Mouse (Mus musculus): ENCODE measurements around the gene Setd4. TPM values are rescaled to one million over a fixed set of nuclear protein-coding genes. Genes with fewer than 3 reads are reported as not detected.
A peak's percentile ranks its signal among the peaks of the same experiment; 100 is the strongest.

Gene Setd4
- polyA plus RNA-seq, 1 experiment: 6.2 TPM

DNA sequence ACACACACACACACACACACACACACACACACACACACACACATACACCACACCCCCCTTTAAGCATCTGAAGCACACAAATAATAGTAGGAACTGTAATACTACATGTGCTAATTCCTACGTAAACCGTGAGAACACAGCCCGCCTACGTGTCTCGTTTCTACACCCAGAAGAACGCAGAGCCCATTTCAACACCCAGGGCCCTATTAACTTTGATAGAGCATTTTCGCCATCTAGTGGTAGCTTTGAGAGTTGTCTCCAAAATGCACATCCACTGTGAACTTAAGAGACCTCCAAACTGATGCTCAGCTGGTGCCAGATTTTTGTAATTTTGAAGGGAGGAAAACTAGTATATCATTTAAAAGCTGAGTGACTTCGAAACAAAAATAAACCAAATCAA is 60.2 kb downstream of the Setd4 start:
- H3K36me3 ChIP-seq (ENCODE audit: control insufficient read depth, insufficient read depth): no peaks in the 10 kb centered on the region
- TF ChIP-seq MAX (IDR thresholded peaks at IDR 0.05) (no peak), CEBPB (IDR thresholded peaks at IDR 0.05; ENCODE audit: low read depth) (peak; percentile 49), CTCF (IDR thresholded peaks at IDR 0.05; ENCODE audit: control insufficient read depth, insufficient read depth, insufficient read length) (peak; percentile 30)
- no peaks in the 10 kb centered on the region for H3K79me3 ChIP-seq (ENCODE audit: low read depth)
- no peaks in the 10 kb centered on the region for H3K27me3 ChIP-seq (ENCODE audit: control insufficient read depth, insufficient read depth, insufficient read length)
- H3K79me2 ChIP-seq (ENCODE audit: control insufficient read depth, insufficient read depth): no peaks in the 10 kb centered on the region
- no peak overlapping the region for H3ac ChIP-seq (ENCODE audit: control insufficient read depth, insufficient read length, low read depth)
- H3K4me3 ChIP-seq (ENCODE audit: insufficient read depth, poor library complexity, severe bottlenecking): no peak overlapping the region

DNA sequence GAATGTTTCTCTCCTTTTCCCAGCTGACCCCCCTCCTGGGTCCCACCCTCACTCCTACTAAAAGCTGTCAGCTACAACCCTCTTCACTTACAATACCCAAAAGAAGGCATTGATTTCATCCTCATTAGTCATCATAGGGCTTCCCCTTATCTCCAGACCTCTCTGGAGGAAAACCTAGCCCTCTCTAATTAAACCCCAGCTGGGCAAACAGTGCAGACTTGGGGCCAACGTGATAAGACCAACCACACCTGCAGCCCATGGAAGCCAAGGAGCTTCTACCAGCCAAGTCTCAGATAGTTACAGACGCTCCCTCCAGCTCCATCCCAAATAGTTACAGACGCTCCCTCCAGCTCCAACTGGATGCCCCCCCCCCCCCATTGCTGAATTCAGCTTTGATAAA is 64.0 kb downstream of the Setd4 start:
- Histone ChIP-seq H3K36me3 (ENCODE audit: control insufficient read depth, insufficient read depth) (no peaks in the 10 kb centered on the region), H3K79me3 (ENCODE audit: low read depth) (no peaks in the 10 kb centered on the region), H3K4me3 (ENCODE audit: insufficient read depth, poor library complexity, severe bottlenecking) (no peak overlapping the region), H3K27me3 (ENCODE audit: control insufficient read depth, insufficient read depth, insufficient read length) (no peaks in the 10 kb centered on the region), H3ac (ENCODE audit: control insufficient read depth, insufficient read length, low read depth) (no peak overlapping the region), H3K79me2 (ENCODE audit: control insufficient read depth, insufficient read depth) (no peaks in the 10 kb centered on the region)
- TF ChIP-seq MYOG (IDR thresholded peaks at IDR 0.05; ENCODE audit: control insufficient read depth, extremely low read depth, insufficient read length) (no peak), MYOD1 (IDR thresholded peaks at IDR 0.05; ENCODE audit: control insufficient read depth, insufficient read length, low read depth) (peak; percentile 8)

DNA sequence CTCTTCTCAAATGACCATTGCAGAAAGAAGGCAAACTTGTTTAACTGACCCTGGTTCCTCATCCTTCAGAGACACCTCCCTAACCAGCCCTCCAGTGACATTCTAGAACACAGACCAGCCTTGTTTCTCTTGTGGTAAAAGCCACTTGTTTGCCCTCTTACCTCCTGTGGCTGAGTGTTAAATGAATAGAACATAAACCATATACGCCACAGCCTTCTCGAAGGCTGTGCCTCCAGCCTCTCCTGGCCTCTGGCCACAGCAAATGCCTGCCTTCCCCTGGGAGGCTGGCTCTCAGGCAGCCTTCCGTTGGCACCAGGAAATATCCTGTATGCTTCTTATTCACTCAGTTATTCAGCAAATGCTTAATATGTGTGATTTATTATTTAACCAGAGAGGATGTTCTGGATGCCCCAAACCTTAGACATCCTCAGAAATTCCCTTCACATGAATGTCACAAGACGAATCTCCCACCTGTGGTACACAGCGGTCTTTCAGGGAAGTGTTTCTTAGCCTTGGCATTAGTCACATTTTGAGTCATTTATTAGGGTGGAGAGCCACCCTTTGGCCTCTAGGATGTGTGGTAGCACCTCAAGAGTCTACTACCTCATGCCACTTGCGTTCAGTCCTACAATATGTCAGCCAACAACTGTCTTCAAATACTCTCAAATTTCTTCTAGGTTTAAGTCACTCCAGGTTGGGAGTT is 68.6 kb downstream of the Setd4 start:
- no peaks in the 10 kb centered on the region for H3K27me3 ChIP-seq (ENCODE audit: control insufficient read depth, insufficient read depth, insufficient read length)
- TF ChIP-seq MAX (IDR thresholded peaks at IDR 0.05) (no peak), CEBPB (IDR thresholded peaks at IDR 0.05; ENCODE audit: low read depth) (no peak), CTCF (IDR thresholded peaks at IDR 0.05; ENCODE audit: control insufficient read depth, insufficient read depth, insufficient read length) (no peak), FOSL1 (IDR thresholded peaks at IDR 0.05; ENCODE audit: insufficient read depth, low read length, poor library complexity, severe bottlenecking) (peak; percentile 23), USF1 (IDR thresholded peaks at IDR 0.05; ENCODE audit: low read depth) (no peak), MYOD1 (IDR thresholded peaks at IDR 0.05; ENCODE audit: control insufficient read depth, insufficient read length, low read depth) (peak; percentile 72), MYOG (IDR thresholded peaks at IDR 0.05; ENCODE audit: control insufficient read depth, extremely low read depth, insufficient read length) (no peak)

More for the DNA sequence above, 68.6 kb downstream of the Setd4 start:
- Histone ChIP-seq H3ac (ENCODE audit: control insufficient read depth, insufficient read length, low read depth) (no peak overlapping the region), H3K4me3 (ENCODE audit: insufficient read depth, poor library complexity, severe bottlenecking) (no peak overlapping the region), H3K36me3 (ENCODE audit: control insufficient read depth, insufficient read depth) (no peaks in the 10 kb centered on the region), H3K79me2 (ENCODE audit: control insufficient read depth, insufficient read depth) (no peaks in the 10 kb centered on the region), H3K79me3 (ENCODE audit: low read depth) (no peaks in the 10 kb centered on the region)

Other genes with a start within 250 kb of the Setd4 start
- 18.2 TPM for gene Cbr1, start 1.8 kb upstream of the Setd4 start, polyA plus RNA-seq (2012; fragmentation: generic; extraction: Trizol)
- gene Gm5678, start 24.0 kb upstream of the Setd4 start, polyA plus RNA-seq (2012; fragmentation: generic; extraction: Trizol): not detected
- gene Cbr3, start 79.2 kb upstream of the Setd4 start, polyA plus RNA-seq (2012; fragmentation: generic; extraction: Trizol): 30.6 TPM
- gene Dop1b, start 107.8 kb upstream of the Setd4 start, polyA plus RNA-seq (2012; fragmentation: generic; extraction: Trizol): 3.1 TPM
- 8.0 TPM for gene Morc3, start 228.1 kb upstream of the Setd4 start, polyA plus RNA-seq (2012; fragmentation: generic; extraction: Trizol)

Measured in C2C12 (cell line).